Mouse (Mus musculus) hindbrain, embryonic 10.5 days (tissue): ENCODE measurements around the gene Ccdc134. TPM values are rescaled to one million over a fixed set of nuclear protein-coding genes. Genes with fewer than 3 reads are reported as not detected.
"Not testable (repeated sequence)": the region's sequence is repeated elsewhere in the genome, so short reads cannot be mapped to it uniquely, and the experiment has no call there.

Source experiments
- DNase-seq: peaks from one replicate; pipeline ENCODE4 v3.0.0-alpha.2; 2017; ENCODE audit warnings: low spot score
- H3K27ac ChIP-seq: fragments of 300-500 bp; sonication (generic); 2 replicates; pipeline ENCODE4 v1.5.1; 2016; ENCODE audit warnings: mild to moderate bottlenecking, moderate library complexity
- H3K27me3 ChIP-seq: fragments of 300-500 bp; sonication (generic); 2 replicates; pipeline ENCODE4 v1.6.1; 2016; ENCODE audit warnings: mild to moderate bottlenecking; ENCODE audit not compliant: poor library complexity, insufficient read depth, severe bottlenecking
- H3K36me3 ChIP-seq: fragments of 300-500 bp; sonication (generic); 2 replicates; pipeline ENCODE4 v1.6.1; 2016; ENCODE audit warnings: mild to moderate bottlenecking, moderate library complexity
- H3K4me1 ChIP-seq: fragments of 300-500 bp; sonication (generic); replicated peaks from 2 replicates; pipeline ENCODE4 v1.6.1; 2016; ENCODE audit warnings: mild to moderate bottlenecking
- H3K4me3 ChIP-seq: fragments of 300-500 bp; sonication (generic); 2 replicates; pipeline ENCODE4 v1.5.1; 2016; ENCODE audit warnings: mild to moderate bottlenecking, moderate library complexity
- H3K9me3 ChIP-seq: fragments of 300-500 bp; sonication (generic); 2 replicates; pipeline ENCODE4 v1.6.1; 2016; ENCODE audit warnings: mild to moderate bottlenecking, moderate library complexity
- WGBS: fragments of 180-500 bp; shearing (Covaris S2); methylation state at CpG from one replicate; pipeline ENCODE4 v1.1.7; 2016; 5-methylcytosine and 5-hydroxymethylcytosine counted together
- polyA plus RNA-seq: library from polyadenylated mRNA; unstranded; fragments of >200 nt; fragmentation: Nextera tagmentation; extraction: Ambion mirVana; gene quantifications from 2 replicates; pipeline ENCODE4 v1.2.1, GENCODE M21; 2016

The Ccdc134 gene
- polyA plus RNA-seq = 19.6 and 23.4 TPM in 2 replicates

DNA sequence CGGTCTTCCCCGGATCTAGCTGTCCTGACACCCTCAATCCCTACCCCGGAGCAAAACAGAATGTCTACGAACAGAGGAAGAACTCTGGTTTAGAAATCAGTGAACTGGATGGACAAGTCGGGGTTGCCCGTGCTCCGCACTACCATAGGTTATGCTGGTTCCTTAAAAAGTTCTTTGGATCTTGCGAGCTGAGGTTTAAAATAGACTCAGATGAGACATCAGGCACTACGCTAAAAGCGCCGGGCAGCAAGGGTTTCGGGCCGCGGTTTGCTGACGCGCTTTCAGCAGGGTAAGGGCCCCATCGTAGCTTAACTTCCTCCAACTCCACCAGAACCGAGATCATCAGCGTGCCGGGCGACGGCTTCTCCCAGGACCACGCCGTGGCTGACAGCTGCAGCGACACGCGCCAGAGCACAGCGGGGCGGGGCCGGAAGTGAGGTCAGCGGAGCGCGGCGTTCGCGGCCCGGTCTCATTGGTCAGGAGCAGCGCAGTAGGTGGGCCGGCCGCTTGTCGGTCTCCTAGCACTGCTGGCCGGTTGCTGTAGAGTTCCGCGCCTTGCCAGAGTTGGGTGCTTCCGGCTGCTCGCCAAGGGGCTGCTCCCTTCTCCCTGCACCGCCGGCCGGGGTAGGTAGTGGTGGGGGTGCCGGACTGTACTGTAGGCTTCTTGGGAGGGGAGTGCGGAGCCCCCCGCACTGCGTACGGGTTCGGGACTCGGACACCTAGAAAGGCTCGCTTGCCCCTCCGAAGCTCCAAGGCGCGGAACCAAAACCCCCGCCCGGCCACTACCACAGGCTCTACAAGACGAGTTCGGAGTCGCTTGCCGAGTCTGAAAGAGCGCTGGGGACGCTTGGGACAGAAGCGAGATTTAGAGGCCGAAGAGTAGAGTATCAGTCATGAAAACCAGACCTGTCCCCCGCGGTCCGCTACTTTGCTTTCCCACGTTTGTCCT, at the start of gene Ccdc134:
Gene Ccdc134 (plus strand): TSS at position 497 of the 949 bp plus-strand sequence.
- H3K27ac ChIP-seq = peak within 1 kb of the TSS; percentile 91
- peaks cover 27% of the 10 kb centered on the region for H3K36me3 ChIP-seq
- H3K4me3 ChIP-seq = peak within 1 kb of the TSS; percentile 76
- H3K4me1 ChIP-seq = peaks cover 21% of the 10 kb centered on the region
- no peaks in the 10 kb centered on the region for H3K9me3 ChIP-seq
- DNase-seq = peak; percentile 97
- peaks cover 6% of the 10 kb centered on the region; the same call in 1 of the 2 replicates for H3K27me3 ChIP-seq
- WGBS = 1% methylated on average over 74 of the region's 74 CpGs

DNA sequence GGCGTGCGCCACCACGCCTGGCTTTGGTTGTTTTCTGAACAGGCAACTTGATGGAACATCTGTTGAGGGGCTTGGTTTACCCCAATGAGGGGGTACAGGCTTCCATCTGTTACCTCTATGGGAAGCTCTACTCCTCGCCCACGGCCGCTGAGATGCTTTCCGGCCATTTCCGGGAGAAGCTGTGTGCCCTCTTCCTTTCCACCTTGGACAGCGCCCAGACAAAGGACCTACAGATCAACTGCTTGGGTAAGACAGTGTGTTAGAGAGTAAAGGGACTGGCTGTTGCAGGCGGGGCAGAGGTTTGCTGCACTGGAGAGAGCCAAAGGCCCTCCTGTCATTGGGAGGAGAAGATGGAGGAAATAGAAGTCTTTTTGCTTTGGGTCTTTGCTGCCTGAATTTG, 47.8 kb upstream of the Ccdc134 start:
- Histone ChIP-seq H3K4me1 (peaks cover 9% of the 10 kb centered on the region; the same call in 1 of the 2 replicates), H3K4me3 (no peak overlapping the region), H3K9me3 (no peaks in the 10 kb centered on the region), H3K27ac (no peak overlapping the region), H3K36me3 (no peaks in the 10 kb centered on the region), H3K27me3 (no peaks in the 10 kb centered on the region)
- DNase-seq = no peak
- WGBS = 70% methylated on average over 10 of the region's 10 CpGs

DNA sequence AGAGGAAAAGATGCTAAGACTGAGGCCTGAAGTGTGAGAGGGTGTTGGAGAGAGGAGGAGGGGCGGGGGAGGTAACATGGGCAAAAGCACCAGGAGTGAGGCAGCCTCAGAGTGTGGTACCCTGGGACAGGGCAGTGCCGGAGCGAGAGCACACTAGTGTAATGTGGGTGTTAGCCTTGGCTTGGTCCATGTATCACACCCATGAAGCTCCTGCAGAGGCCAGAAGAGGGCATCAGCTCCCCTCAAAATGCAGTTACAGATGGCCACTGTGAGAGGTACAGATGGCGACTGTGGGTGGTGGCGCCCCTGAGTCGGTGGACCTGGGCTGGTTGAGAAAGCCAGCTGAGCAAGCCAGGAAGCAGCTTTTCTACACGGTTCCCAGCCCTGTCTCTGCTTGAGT, 46.6 kb upstream of the Ccdc134 start:
- H3K4me1 ChIP-seq = peaks cover 9% of the 10 kb centered on the region; the same call in 1 of the 2 replicates
- no peaks in the 10 kb centered on the region for H3K36me3 ChIP-seq
- 35% methylated on average over 7 of the region's 7 CpGs for WGBS
- peaks cover 5% of the 10 kb centered on the region; the same call in 1 of the 2 replicates for H3K27me3 ChIP-seq
- no peaks in the 10 kb centered on the region for H3K9me3 ChIP-seq
- DNase-seq = peak; percentile 61
- H3K4me3 ChIP-seq = no peak overlapping the region
- H3K27ac ChIP-seq = no peak overlapping the region

DNA sequence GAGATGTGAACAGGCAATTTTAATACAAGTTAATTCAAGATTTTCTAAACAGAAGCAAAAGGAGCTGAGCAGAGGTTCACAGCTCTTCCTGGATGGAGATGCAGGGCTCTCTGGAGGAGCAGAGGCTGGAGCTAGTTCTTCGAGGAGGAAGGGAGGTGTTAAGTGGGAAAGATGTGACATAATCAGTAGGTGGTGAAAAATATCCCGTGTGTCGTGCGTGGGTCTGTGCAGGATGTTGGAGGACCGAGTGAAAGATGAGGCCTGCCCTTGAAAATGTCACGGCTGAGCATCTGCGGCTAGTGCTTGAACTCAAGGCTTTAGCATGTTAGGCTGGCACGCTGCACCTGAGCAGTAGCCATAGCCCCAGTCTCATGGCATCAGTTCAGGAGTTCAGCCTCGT, 42.1 kb upstream of the Ccdc134 start:
- no peak for DNase-seq
- H3K27ac ChIP-seq = no peak overlapping the region
- H3K4me3 ChIP-seq = no peak overlapping the region
- H3K4me1 ChIP-seq = peaks cover 12% of the 10 kb centered on the region; the same call in 1 of the 2 replicates
- WGBS = 87% methylated on average over 9 of the region's 9 CpGs
- H3K9me3 ChIP-seq = no peaks in the 10 kb centered on the region
- H3K27me3 ChIP-seq = peaks cover 5% of the 10 kb centered on the region; the same call in 1 of the 2 replicates
- H3K36me3 ChIP-seq = no peaks in the 10 kb centered on the region

DNA sequence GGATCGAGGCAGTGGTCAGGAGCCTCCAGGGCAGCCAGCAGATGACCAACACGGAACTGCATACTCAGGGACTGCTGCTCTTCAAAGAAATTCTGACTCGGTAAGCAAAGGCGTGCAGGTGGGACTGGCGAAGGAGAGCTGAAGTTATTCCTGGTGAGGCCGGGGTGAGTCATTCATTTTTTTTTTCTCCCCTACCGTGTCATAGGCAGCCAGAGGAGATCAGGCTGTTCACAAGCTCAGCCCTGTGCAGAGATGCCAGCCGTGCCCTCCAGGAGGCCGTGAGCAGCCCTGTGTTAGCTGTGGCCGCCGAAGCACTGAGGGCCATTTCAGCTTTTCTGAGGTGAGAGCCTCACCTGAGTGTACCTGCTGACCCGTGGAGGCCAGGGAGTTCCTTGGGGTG, 41.6 kb upstream of the Ccdc134 start:
- no peaks in the 10 kb centered on the region for H3K9me3 ChIP-seq
- no peak overlapping the region for H3K27ac ChIP-seq
- peaks cover 9% of the 10 kb centered on the region; the same call in 1 of the 2 replicates for H3K4me1 ChIP-seq
- WGBS = 84% methylated on average over 12 of the region's 12 CpGs
- peaks cover 5% of the 10 kb centered on the region for H3K27me3 ChIP-seq
- DNase-seq = no peak
- H3K36me3 ChIP-seq = no peaks in the 10 kb centered on the region
- no peak overlapping the region for H3K4me3 ChIP-seq

DNA sequence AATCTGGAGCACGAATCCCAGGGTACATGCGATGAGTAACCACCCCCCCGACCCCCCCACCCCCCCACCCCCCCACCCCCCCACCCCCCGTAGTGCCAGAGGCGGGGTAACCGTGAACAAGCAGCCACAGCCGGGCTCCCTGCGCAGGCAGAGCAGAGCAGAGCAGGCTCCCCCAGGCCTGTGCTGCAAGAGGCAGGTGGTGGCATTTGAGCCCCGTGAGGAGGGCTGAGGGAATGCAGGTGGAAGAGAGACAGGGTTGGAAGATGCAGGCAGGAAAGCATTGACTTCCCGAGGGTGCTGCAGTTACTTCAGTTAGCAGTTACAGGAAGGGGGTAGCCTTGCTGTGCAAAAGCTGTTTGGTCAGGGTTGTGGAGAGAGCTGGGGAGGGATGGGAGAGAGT, 40.5 kb upstream of the Ccdc134 start:
- DNase-seq = no peak
- Histone ChIP-seq H3K4me1 (0 out of 2 replicates have a peak, but pooled peaks cover 4% of the 10 kb centered on the region), H3K36me3 (no peaks in the 10 kb centered on the region)

DNA sequence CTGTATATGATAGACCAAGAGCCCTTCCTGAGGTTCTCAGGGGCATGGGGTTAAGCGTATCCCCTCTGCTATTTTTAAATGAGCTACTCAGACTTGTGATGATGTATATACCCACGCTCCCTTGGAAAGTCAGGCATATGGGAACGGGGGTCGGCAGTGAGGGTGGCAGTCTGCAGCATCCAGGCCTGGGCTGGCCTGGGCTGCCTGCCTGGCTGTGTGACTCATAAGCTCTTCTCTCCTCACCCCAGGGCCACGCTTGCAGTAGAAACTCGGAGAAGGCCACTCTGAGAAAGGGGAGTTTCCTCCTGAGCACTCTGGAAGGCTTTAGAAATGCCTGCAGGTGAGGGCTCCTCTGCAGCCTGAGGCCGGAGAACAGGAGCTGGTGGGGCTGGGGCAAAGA, 36.7 kb upstream of the Ccdc134 start:
- no peak overlapping the region for H3K4me3 ChIP-seq
- H3K27me3 ChIP-seq = no peaks in the 10 kb centered on the region; the same call in none of the 2 replicates
- H3K27ac ChIP-seq = no peak overlapping the region
- H3K4me1 ChIP-seq = 0 out of 2 replicates have a peak, but pooled peaks cover 4% of the 10 kb centered on the region
- H3K9me3 ChIP-seq = no peaks in the 10 kb centered on the region
- WGBS = 82% methylated on average over 7 of the region's 7 CpGs
- DNase-seq = no peak
- H3K36me3 ChIP-seq = no peaks in the 10 kb centered on the region

More for the DNA sequence above, 40.5 kb upstream of the Ccdc134 start:
- Histone ChIP-seq H3K27ac (no peak overlapping the region), H3K4me3 (no peak overlapping the region), H3K27me3 (peaks cover 5% of the 10 kb centered on the region), H3K9me3 (no peaks in the 10 kb centered on the region)
- WGBS = 18% methylated on average over 10 of the region's 10 CpGs

DNA sequence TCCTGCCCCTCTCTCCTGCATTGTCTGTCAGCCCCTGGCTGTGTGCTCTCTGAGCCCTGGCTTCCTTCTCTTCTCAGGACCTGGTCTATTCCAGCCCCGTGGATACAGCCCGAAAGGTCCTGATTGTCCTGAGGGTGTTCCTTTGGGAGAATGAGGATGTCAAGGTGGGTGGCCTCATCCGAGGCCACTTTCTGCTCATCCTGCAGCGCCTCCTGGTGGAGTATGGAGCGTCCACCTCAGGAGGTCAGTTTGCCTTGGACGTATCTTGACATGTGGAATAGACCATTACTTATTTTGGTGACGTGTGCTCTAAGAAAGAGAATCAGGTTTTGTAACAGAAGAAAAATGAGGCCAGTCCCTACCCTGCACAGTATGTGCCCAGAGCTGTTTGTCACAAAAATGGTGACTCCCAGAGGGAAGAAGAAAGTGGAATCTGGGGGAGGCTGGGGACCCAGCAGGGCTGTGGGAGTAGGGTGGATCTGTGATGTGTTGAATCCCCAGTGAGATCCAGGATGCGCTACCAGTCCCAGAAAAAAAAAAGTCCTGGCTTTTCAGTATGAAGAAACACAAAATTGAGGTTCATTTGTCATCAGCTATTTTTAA, 20.7 kb upstream of the Ccdc134 start:
- DNase-seq = peak; percentile 68
- WGBS = 22% methylated on average over 8 of the region's 8 CpGs
- Histone ChIP-seq H3K36me3 (no peaks in the 10 kb centered on the region), H3K27ac (no peak overlapping the region), H3K4me3 (no peak overlapping the region), H3K27me3 (no peaks in the 10 kb centered on the region), H3K9me3 (no peaks in the 10 kb centered on the region), H3K4me1 (peaks cover 4% of the 10 kb centered on the region; the same call in 1 of the 2 replicates)

DNA sequence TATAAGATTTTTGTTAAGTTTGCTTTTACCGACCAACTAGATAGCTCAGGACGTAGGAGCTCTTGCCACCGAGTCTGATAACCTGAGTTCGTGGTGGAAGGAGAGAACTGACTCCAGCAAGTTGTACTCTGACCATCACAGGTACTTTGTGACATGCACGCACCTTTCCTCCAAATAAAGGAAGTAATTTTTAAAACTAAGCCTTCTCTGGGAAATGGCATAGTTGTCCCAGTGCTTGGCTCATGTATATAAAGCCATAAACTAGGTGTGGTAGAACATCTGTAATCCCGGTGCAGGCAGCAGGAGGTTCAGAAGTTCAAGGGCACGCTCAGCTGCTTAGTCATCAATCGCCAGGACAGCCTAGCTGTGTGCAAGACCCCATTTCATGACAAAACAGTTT, 7.2 kb upstream of the Ccdc134 start:
- DNase-seq = no peak
- WGBS = 91% methylated on average over 8 of the region's 8 CpGs
- H3K27ac ChIP-seq = no peak overlapping the region
- no peak overlapping the region for H3K4me3 ChIP-seq
- no peaks in the 10 kb centered on the region for H3K9me3 ChIP-seq
- no peaks in the 10 kb centered on the region for H3K36me3 ChIP-seq
- no peaks in the 10 kb centered on the region for H3K27me3 ChIP-seq
- no peaks in the 10 kb centered on the region for H3K4me1 ChIP-seq

DNA sequence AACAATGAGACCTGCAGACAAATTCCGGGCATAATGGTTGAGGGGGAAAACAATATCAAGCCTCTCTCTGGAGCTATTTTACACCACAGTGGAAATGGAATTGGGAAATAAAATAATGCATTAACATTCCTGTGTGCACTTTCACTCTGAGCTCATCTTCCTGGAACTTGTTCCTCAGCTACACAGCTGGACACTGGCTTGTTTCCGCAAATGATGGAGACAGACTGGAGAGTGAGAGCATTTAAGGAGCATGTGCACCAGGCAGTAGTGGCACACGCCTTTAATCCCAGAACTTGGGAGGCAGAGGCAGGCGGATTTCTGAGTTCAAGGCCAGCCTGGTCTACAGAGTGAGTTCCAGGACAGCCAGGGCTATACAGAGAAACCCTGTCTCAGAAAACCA, 1.0 kb upstream of the Ccdc134 start:
- not testable (repeated sequence) for H3K4me3 ChIP-seq, H3K9me3 ChIP-seq

DNA sequence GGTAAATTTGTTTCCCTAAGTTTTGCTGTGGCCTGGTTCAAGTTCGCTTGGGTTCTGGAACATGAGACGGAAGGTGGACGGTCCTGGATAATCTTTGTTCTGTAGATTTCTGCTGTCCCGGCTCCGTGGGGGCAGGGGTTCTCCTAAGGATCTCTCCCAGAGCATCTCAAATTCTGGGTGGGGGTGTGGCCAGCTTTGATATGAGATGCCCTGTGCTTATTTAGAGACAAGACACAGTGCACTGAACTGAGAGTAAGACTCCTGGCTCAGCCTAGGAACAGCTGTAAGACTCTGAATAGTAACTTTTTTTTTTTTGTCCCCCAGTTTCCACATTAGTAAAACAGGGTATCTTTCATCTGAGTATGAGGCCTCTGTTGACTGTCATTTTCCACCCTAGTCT, 676 bp downstream of the Ccdc134 start:
- WGBS = 4% methylated on average over 5 of the region's 5 CpGs
- Histone ChIP-seq H3K4me3 (peak overlapping the region; percentile 76), H3K27me3 (peaks cover 6% of the 10 kb centered on the region; the same call in 1 of the 2 replicates), H3K27ac (peak overlapping the region; percentile 91), H3K9me3 (no peaks in the 10 kb centered on the region), H3K4me1 (peaks cover 21% of the 10 kb centered on the region), H3K36me3 (peaks cover 31% of the 10 kb centered on the region)
- no peak for DNase-seq

More for the DNA sequence above, 1.0 kb upstream of the Ccdc134 start:
- 85% methylated on average over 4 of the region's 4 CpGs for WGBS
- 0 out of 2 replicates have a peak overlapping the region, but pooled peaks have one; percentile 91 for H3K27ac ChIP-seq
- peaks cover 19% of the 10 kb centered on the region for H3K36me3 ChIP-seq
- not testable (repeated sequence) for H3K27me3 ChIP-seq, DNase-seq
- peaks cover 21% of the 10 kb centered on the region for H3K4me1 ChIP-seq

DNA sequence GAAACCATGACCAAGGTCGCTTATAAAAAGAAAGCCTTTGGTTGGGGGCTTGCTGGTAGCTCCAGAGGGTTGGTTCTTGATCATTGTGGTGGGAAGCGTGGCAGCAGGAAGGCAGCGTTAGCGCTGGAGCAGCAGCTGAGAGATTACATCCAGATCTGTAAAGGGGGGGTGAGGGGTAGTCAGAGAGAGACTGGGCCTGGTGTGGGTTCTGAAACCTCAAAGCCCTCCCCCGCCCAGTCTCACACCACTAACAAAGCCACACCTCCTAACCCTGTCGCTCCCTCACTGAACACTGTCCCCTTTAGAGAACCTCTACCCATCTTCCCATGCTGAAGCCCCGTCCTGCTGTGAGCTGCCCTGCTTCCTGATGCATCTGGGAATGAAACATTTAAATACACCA, 2.9 kb downstream of the Ccdc134 start:
- Histone ChIP-seq H3K4me3 (no peak overlapping the region), H3K4me1 (peaks cover 21% of the 10 kb centered on the region), H3K27me3 (peaks cover 6% of the 10 kb centered on the region; the same call in 1 of the 2 replicates), H3K36me3 (peaks cover 38% of the 10 kb centered on the region), H3K9me3 (no peaks in the 10 kb centered on the region), H3K27ac (no peak overlapping the region)
- no peak for DNase-seq
- 63% methylated on average over 7 of the region's 7 CpGs for WGBS

DNA sequence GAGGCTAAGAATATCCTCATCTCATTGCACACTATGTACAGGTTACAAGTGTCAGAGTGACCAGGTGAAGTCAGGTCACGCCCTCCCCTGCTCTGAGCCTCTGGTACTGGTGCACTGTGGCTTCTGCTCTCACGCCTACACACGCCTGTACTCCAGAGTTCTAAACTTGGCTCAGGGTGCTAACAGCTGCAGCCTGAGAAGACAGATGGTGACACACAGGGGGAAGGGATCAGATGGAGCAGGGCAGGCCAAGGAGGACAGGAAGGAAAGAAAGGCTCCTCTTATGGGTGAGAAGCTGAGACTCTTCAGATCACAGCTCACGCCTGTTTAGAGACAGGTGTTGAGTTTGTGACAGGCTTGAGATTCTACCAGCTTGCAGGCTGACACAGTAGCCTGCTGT, 7.7 kb downstream of the Ccdc134 start:
- no peak for DNase-seq
- peaks cover 40% of the 10 kb centered on the region for H3K36me3 ChIP-seq
- H3K4me1 ChIP-seq = no peaks in the 10 kb centered on the region
- H3K9me3 ChIP-seq = no peaks in the 10 kb centered on the region
- no peak overlapping the region for H3K27ac ChIP-seq
- no peak overlapping the region for H3K4me3 ChIP-seq
- H3K27me3 ChIP-seq = no peaks in the 10 kb centered on the region
- 93% methylated on average over 4 of the region's 4 CpGs for WGBS
